Mouse (Mus musculus): Measurements from ENCODE around the gene Fxyd1. TPM values are rescaled to one million over a fixed set of nuclear protein-coding genes. Genes with fewer than 3 reads are reported as not detected.

The Fxyd1 gene
- total and polyA plus RNA-seq, 3 experiments, result 0.22 TPM; not detected in 2

DNA sequence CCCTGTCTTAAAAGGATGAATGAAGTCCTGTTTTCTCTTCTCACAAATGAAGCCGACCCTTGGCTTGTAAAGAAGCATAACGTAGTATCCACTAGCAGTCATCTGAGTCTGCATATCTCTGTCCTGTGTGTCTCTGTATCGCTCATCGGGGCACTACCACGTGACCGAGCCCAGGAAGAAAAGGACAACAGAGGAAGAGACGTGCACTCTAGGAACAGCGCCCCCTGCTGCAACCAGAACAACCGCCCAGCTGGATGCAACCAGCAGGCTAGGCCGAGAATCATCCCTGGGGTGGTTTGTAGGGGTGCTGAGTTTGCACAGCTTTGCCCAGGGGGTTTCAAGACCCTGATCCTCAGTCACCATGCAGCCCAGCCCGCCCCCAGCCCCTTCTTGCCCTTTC, 22.2 kb downstream of the Fxyd1 start:
- H3K79me2 ChIP-seq (ENCODE audit: control insufficient read depth, insufficient read depth, low read length, poor library complexity), result no peaks in the 10 kb centered on the region; the same call in 1 of the 2 replicates
- TF ChIP-seq ZKSCAN1 (IDR thresholded peaks at IDR 0.05; ENCODE audit: low read depth, low read length), result no peak
- TF ChIP-seq POLR2AphosphoS2 (IDR thresholded peaks at IDR 0.05; ENCODE audit: low read length), result peak; percentile 63; the same call in 1 of the 2 replicates
- no peak for TF ChIP-seq UBTF (IDR thresholded peaks at IDR 0.05; ENCODE audit: borderline replicate concordance, insufficient read depth, low read depth, low read length)
- TF ChIP-seq NRF1 (IDR thresholded peaks at IDR 0.05; ENCODE audit: insufficient read depth, low read depth, low read length, poor library complexity, severe bottlenecking), result no peak
- TF ChIP-seq EP300 (IDR thresholded peaks at IDR 0.05; ENCODE audit: low read depth in 1 of 2, low read length in 2 of 2), result peak in 1 of 2 experiments; percentile 14; a peak in 1 of 4 replicates
- no peak for TF ChIP-seq TAL1 (IDR thresholded peaks at IDR 0.05; ENCODE audit: low read length)
- TF ChIP-seq USF2 (IDR thresholded peaks at IDR 0.05; ENCODE audit: borderline replicate concordance in 1 of 2, insufficient read depth in 1 of 2, low read depth in 1 of 2, low read length in 2 of 2), result peak in 1 of 2 experiments; percentile 80; a peak in 2 of 4 replicates
- TF ChIP-seq HCFC1 (IDR thresholded peaks at IDR 0.05; ENCODE audit: low read depth, low read length), result peak; percentile 51; the same call in 1 of the 2 replicates
- TF ChIP-seq ZMIZ1 (IDR thresholded peaks at IDR 0.05; ENCODE audit: low read depth, low read length), result peak; percentile 48; the same call in 1 of the 2 replicates
- no peak for TF ChIP-seq NELFE (IDR thresholded peaks at IDR 0.05; ENCODE audit: low read depth, low read length)
- TF ChIP-seq KAT2A (conservative IDR thresholded peaks at IDR 0.05; ENCODE audit: low read depth, low read length), result no peak
- TF ChIP-seq E2F4 (IDR thresholded peaks at IDR 0.05; ENCODE audit: borderline replicate concordance, low read depth, low read length), result no peak
- peak; percentile 66 for TF ChIP-seq ELF1 (IDR thresholded peaks at IDR 0.05; ENCODE audit: low read depth, low read length)
- TF ChIP-seq MYC (IDR thresholded peaks at IDR 0.05; ENCODE audit: low read depth, low read length), result no peak
- TF ChIP-seq MXI1 (IDR thresholded peaks at IDR 0.05; ENCODE audit: low read depth, low read length), result peak; percentile 73
- TF ChIP-seq ZC3H11A (IDR thresholded peaks at IDR 0.05; ENCODE audit: low read depth, low read length), result no peak
- peak; percentile 41 to 47; a peak in 2 of 4 replicates for TF ChIP-seq POLR2A (IDR thresholded peaks at IDR 0.05; ENCODE audit: control insufficient read depth in 1 of 2, insufficient read depth in 1 of 2, low read depth in 1 of 2, low read length in 2 of 2, poor library complexity in 1 of 2)
- TF ChIP-seq GATA1 (IDR thresholded peaks at IDR 0.05; ENCODE audit: low read depth, low read length), result 0 out of 2 replicates have a peak, but pooled peaks have one; percentile 20
- no peak for TF ChIP-seq CHD1 (IDR thresholded peaks at IDR 0.05; ENCODE audit: low read depth, low read length)
- TF ChIP-seq SMC3 (IDR thresholded peaks at IDR 0.05; ENCODE audit: low read depth, low read length), result no peak
- TF ChIP-seq MAX (IDR thresholded peaks at IDR 0.05; ENCODE audit: low read length), result peak; percentile 90
- TF ChIP-seq MAFK (IDR thresholded peaks at IDR 0.05; ENCODE audit: borderline replicate concordance, low read depth, low read length), result no peak
- TF ChIP-seq SIN3A (IDR thresholded peaks at IDR 0.05; ENCODE audit: low read length), result peak; percentile 75
- no peak for TF ChIP-seq CHD2 (IDR thresholded peaks at IDR 0.05; ENCODE audit: low read length)
- no peak for TF ChIP-seq MAZ (IDR thresholded peaks at IDR 0.05; ENCODE audit: low read depth, low read length)
- no peak for TF ChIP-seq MYB (IDR thresholded peaks at IDR 0.05; ENCODE audit: low read depth, low read length)
- TF ChIP-seq ETS1 (IDR thresholded peaks at IDR 0.05; ENCODE audit: low read depth, low read length), result peak; percentile 48
- TF ChIP-seq CTCF (IDR thresholded peaks at IDR 0.05 in 2 of 3, conservative IDR thresholded peaks at IDR 0.05 in 1 of 3; ENCODE audit: control insufficient read depth in 1 of 3, insufficient read depth in 1 of 3, low read depth in 2 of 3, low read length in 3 of 3, poor library complexity in 1 of 3, severe bottlenecking in 1 of 3), result peak; percentile 47 to 58 (median 50)
- TF ChIP-seq TBP (IDR thresholded peaks at IDR 0.05; ENCODE audit: low read depth, low read length), result 0 out of 2 replicates have a peak, but pooled peaks have one; percentile 26
- TF ChIP-seq USF1 (IDR thresholded peaks at IDR 0.05; ENCODE audit: low read depth, low read length), result peak; percentile 96
- peak; percentile 85 for DNase-seq (ENCODE audit: low read depth, low spot score)
- peaks cover 14 to 35% of the 10 kb centered on the region in 2 experiments for H3K4me1 ChIP-seq (ENCODE audit: control insufficient read depth in 1 of 2, insufficient read depth in 2 of 2, low read length in 2 of 2)
- H3K9ac ChIP-seq (ENCODE audit: control insufficient read depth, low read depth, low read length, poor library complexity, severe bottlenecking), result peak overlapping the region; percentile 70
- peaks cover 0 to 20% of the 10 kb centered on the region in 2 experiments; a peak in 2 of 4 replicates for H3K36me3 ChIP-seq (ENCODE audit: control insufficient read depth in 1 of 2, insufficient read depth in 2 of 2, low read length in 2 of 2)
- H3K9me3 ChIP-seq (replicated peaks; ENCODE audit: insufficient read depth, low read length), result no peaks in the 10 kb centered on the region
- no peaks in the 10 kb centered on the region for H3K27me3 ChIP-seq (ENCODE audit: control insufficient read depth in 1 of 2, insufficient read depth in 2 of 2, low read length in 2 of 2)
- H3K4me3 ChIP-seq (ENCODE audit: control insufficient read depth in 1 of 2, insufficient read depth in 1 of 2, low read depth in 2 of 2, low read length in 2 of 2), result peak overlapping the region; percentile 42 to 62
- peak overlapping the region; percentile 91 for H3K27ac ChIP-seq (ENCODE audit: control insufficient read depth, low read depth, low read length)

Data from MEL (cell line).